ENCODE assay signal across 9 mouse cellular contexts in genomic region chr5:64580786-64581445, GRCm38 (mm10).
DNase-seq lines count a peak whose midpoint lies in the region; ATAC-seq and TF ChIP-seq lines count a peak whose summit lies in the region.
"Had no signal": no experiment of that assay in that cellular context is flagged by ENCODE, and none has a peak within 500 bp of the region (broad histone marks: within the 10 kb centered on the region; RNA-seq: fewer than 3 reads in every experiment).

No protein-coding gene starts in this region.

- no peak overlapping the region for H3K4me2 ChIP-seq in lung, embryonic 14.5 days
- no peak overlapping the region for H3K4me2 ChIP-seq in embryonic facial prominence, embryonic 14.5 days (ENCODE audit: low read depth, low read length)
- H3K4me2 ChIP-seq: embryonic facial prominence, embryonic 15.5 days; neural tube, embryonic 13.5 days had no signal

- H3K36me3 ChIP-seq in lung, embryonic 14.5 days (ENCODE audit: insufficient read depth), result no peaks in the 10 kb centered on the region
- H3K36me3 ChIP-seq in embryonic facial prominence, embryonic 14.5 days (ENCODE audit: control insufficient read depth, insufficient read depth, low read length), result no peaks in the 10 kb centered on the region
- no peaks in the 10 kb centered on the region for H3K36me3 ChIP-seq in small intestine, adult 2 months (ENCODE audit: control insufficient read depth, insufficient read depth, low read length)
- H3K36me3 ChIP-seq: embryonic facial prominence, embryonic 15.5 days; neural tube, embryonic 13.5 days had no signal

- no peaks in the 10 kb centered on the region for H3K27me3 ChIP-seq in lung, embryonic 14.5 days (ENCODE audit: insufficient read depth, low read length)
- no peaks in the 10 kb centered on the region for H3K27me3 ChIP-seq in embryonic facial prominence, embryonic 14.5 days (replicated peaks; ENCODE audit: control insufficient read depth, insufficient read depth, low read length)
- no peaks in the 10 kb centered on the region for H3K27me3 ChIP-seq in small intestine, adult 2 months (ENCODE audit: control insufficient read depth, insufficient read depth, low read length)
- H3K27me3 ChIP-seq: embryonic facial prominence, embryonic 15.5 days had no signal

- intact Hi-C loops in heart, postnatal 10 days (cut with DNase I), result loop anchor here (2.0 kb wide), 2 partner anchors 122 to 232 kb away; no protein-coding TSS in a partner anchor

- DNase-seq in lung, embryonic 14.5 days, result peak; percentile 57
- DNase-seq in lung, postnatal 25 days (ENCODE audit: low spot score), result no peak
- DNase-seq in embryonic facial prominence, embryonic 14.5 days (ENCODE audit: low spot score), result no peak
- DNase-seq in heart, postnatal 10 days, result peak; percentile 69 to 70
- DNase-seq in neural tube, embryonic 10.5 days (ENCODE audit: extremely low spot score, low spot score), result no peak

- no peak for TF ChIP-seq CTCF in lung, embryonic 14.5 days (IDR thresholded peaks at IDR 0.05; ENCODE audit: low read depth)
- TF ChIP-seq CTCF in small intestine, adult 2 months (IDR thresholded peaks at IDR 0.05; ENCODE audit: extremely low read depth, insufficient read length, insufficient replicate concordance, low read depth, low read length), result no peak

- WGBS in lung, embryonic 14.5 days, result 68% methylated on average over 6 of the region's 6 CpGs
- 82% methylated on average over 6 of the region's 6 CpGs for WGBS in embryonic facial prominence, embryonic 14.5 days
- 92% methylated on average over 6 of the region's 6 CpGs for WGBS in small intestine, adult 2 months

- peaks cover 29% of the 10 kb centered on the region for H3K4me1 ChIP-seq in lung, embryonic 14.5 days (ENCODE audit: insufficient read depth)
- H3K4me1 ChIP-seq in embryonic facial prominence, embryonic 14.5 days (ENCODE audit: control insufficient read depth, insufficient read depth, low read length), result peaks cover 18% of the 10 kb centered on the region
- peaks cover 31% of the 10 kb centered on the region for H3K4me1 ChIP-seq in small intestine, adult 2 months (ENCODE audit: control insufficient read depth, insufficient read depth, insufficient read length, low read length)

- H3K9me3 ChIP-seq in lung, embryonic 14.5 days (ENCODE audit: low read depth, low read length), result no peaks in the 10 kb centered on the region
- H3K9me3 ChIP-seq in embryonic facial prominence, embryonic 14.5 days (ENCODE audit: control insufficient read depth, low read length), result no peaks in the 10 kb centered on the region
- H3K9me3 ChIP-seq: embryonic facial prominence, embryonic 15.5 days; neural tube, embryonic 13.5 days had no signal

- peak; percentile 10; the same call in 1 of the 2 replicates for ATAC-seq in lung, embryonic 14.5 days (ENCODE audit: insufficient read depth)
- ATAC-seq in embryonic facial prominence, embryonic 14.5 days (ENCODE audit: low read depth), result no peak
- no peak for ATAC-seq in cerebellum, adult (ENCODE audit: insufficient number of reproducible peaks, low FRiP score, low TSS enrichment)

- no peak for TF ChIP-seq POLR2A in small intestine, adult 2 months (IDR thresholded peaks at IDR 0.05; ENCODE audit: low read depth, low read length)

- H3K4me3 ChIP-seq in lung, embryonic 14.5 days (ENCODE audit: low read depth, low read length), result no peak overlapping the region
- H3K4me3 ChIP-seq in embryonic facial prominence, embryonic 14.5 days (ENCODE audit: low read depth, low read length), result no peak overlapping the region
- no peak overlapping the region for H3K4me3 ChIP-seq in small intestine, adult 2 months (ENCODE audit: low read depth, low read length)
- H3K4me3 ChIP-seq: embryonic facial prominence, embryonic 15.5 days; neural tube, embryonic 13.5 days had no signal

- no peak overlapping the region for H3K9ac ChIP-seq in lung, embryonic 14.5 days
- H3K9ac ChIP-seq in embryonic facial prominence, embryonic 14.5 days (ENCODE audit: low read depth, low read length), result no peak overlapping the region
- H3K9ac ChIP-seq: embryonic facial prominence, embryonic 15.5 days; neural tube, embryonic 13.5 days had no signal

- peak overlapping the region; percentile 3 for H3K27ac ChIP-seq in lung, embryonic 14.5 days (ENCODE audit: low read depth)
- peak overlapping the region; percentile 24; the same call in 1 of the 2 replicates for H3K27ac ChIP-seq in embryonic facial prominence, embryonic 14.5 days (replicated peaks; ENCODE audit: low read depth, low read length)
- H3K27ac ChIP-seq in small intestine, adult 2 months (ENCODE audit: insufficient read depth, low read depth, low read length), result 0 out of 2 replicates have a peak overlapping the region, but pooled peaks have one; percentile 37

Comparison
In these comparisons a context has a peak if more than half of its experiments do, and no peak if none do; other contexts are left out.
1. DNase-seq: peak in lung, embryonic 14.5 days (single experiment) and heart, postnatal 10 days (2 of 2); none in lung, postnatal 25 days (single experiment), embryonic facial prominence, embryonic 14.5 days (single experiment) and neural tube, embryonic 10.5 days (single experiment).
2. Peak in every context shown above with its lines, with median percentiles within 50 percentile points of each other: H3K27ac ChIP-seq.